Mouse (Mus musculus) C2C12 (cell line): ENCODE data around the gene Phactr1. TPM values are rescaled to one million over a fixed set of nuclear protein-coding genes. Genes with fewer than 3 reads are reported as not detected.

Experiments used
- H3K27me3 ChIP-seq: one replicate; pipeline ENCODE4 v1.6.1; 2011; ENCODE audit not compliant: control insufficient read depth, insufficient read depth, insufficient read length
- H3K36me3 ChIP-seq: one replicate; pipeline ENCODE4 v1.6.1; 2011; ENCODE audit not compliant: control insufficient read depth, insufficient read depth
- H3K4me3 ChIP-seq: one replicate; pipeline ENCODE4 v1.5.1; 2011; ENCODE audit warnings: mild to moderate bottlenecking, control low read depth; ENCODE audit not compliant: poor library complexity, insufficient read depth, severe bottlenecking
- H3K79me2 ChIP-seq: one replicate; pipeline ENCODE4 v1.6.1; 2011; ENCODE audit not compliant: control insufficient read depth, insufficient read depth
- H3K79me3 ChIP-seq: one replicate; pipeline ENCODE4 v1.6.1; 2011; ENCODE audit warnings: low read depth, control low read depth
- H3ac ChIP-seq: one replicate; pipeline ENCODE3; 2011; ENCODE audit warnings: low read depth; ENCODE audit not compliant: control insufficient read depth, insufficient read length
- CEBPB ChIP-seq: IDR thresholded peaks from one replicate; pipeline ENCODE4 v1.6.1; 2011; ENCODE audit warnings: low read depth, mild to moderate bottlenecking, control low read depth, moderate library complexity
- CTCF ChIP-seq: IDR thresholded peaks from one replicate; pipeline ENCODE4 v1.5.1; 2011; ENCODE audit not compliant: control insufficient read depth, insufficient read depth, insufficient read length
- FOSL1 ChIP-seq: IDR thresholded peaks from one replicate; pipeline ENCODE4 v1.8.0; 2011; ENCODE audit warnings: mild to moderate bottlenecking, low read length; ENCODE audit not compliant: poor library complexity, insufficient read depth, severe bottlenecking
- MAX ChIP-seq: IDR thresholded peaks from one replicate; pipeline ENCODE4 v1.6.1; 2011; ENCODE audit warnings: mild to moderate bottlenecking, control low read depth
- MYOD1 ChIP-seq: IDR thresholded peaks from one replicate; pipeline ENCODE4 v1.6.1; 2011; ENCODE audit warnings: low read depth; ENCODE audit not compliant: control insufficient read depth, insufficient read length
- MYOG ChIP-seq: IDR thresholded peaks from one replicate; pipeline ENCODE4 v1.6.1; 2011; ENCODE audit not compliant: control insufficient read depth, insufficient read length; ENCODE audit errors: extremely low read depth
- USF1 ChIP-seq: IDR thresholded peaks from one replicate; pipeline ENCODE4 v1.6.1; 2011; ENCODE audit warnings: low read depth, mild to moderate bottlenecking, control low read depth, moderate library complexity
- polyA plus RNA-seq: library from polyadenylated mRNA; unstranded; fragments of >200 nt; fragmentation: generic; extraction: Trizol; gene quantifications from one replicate; pipeline ENCODE4 v1.2.1, GENCODE M21; 2012; ENCODE audit warnings: missing spikeins

Gene Phactr1
- polyA plus RNA-seq, 1 experiment: 0.05 TPM

- H3K36me3 ChIP-seq: no peaks in the 10 kb centered on the region
- peaks cover under 1% of the 10 kb centered on the region for H3K27me3 ChIP-seq
- TF ChIP-seq MYOD1 (no peak), MYOG (no peak), MAX (no peak), FOSL1 (no peak), CEBPB (no peak), CTCF (no peak), USF1 (no peak)
- no peak overlapping the region for H3K4me3 ChIP-seq
- no peaks in the 10 kb centered on the region for H3K79me2 ChIP-seq
- H3ac ChIP-seq: no peak overlapping the region
- H3K79me3 ChIP-seq: no peaks in the 10 kb centered on the region
These were observed 204.3 kb downstream of the Phactr1 start for GRCm38 (mm10) chr13:42884725-42885115.

GRCm38 (mm10) chr13:42887701-42888100, 207.3 kb downstream of the Phactr1 start:
- no peak overlapping the region for H3K4me3 ChIP-seq
- no peaks in the 10 kb centered on the region for H3K79me2 ChIP-seq
- TF ChIP-seq MYOD1 (no peak), FOSL1 (no peak), CEBPB (no peak), MAX (no peak), MYOG (no peak), CTCF (no peak), USF1 (no peak)
- no peaks in the 10 kb centered on the region for H3K79me3 ChIP-seq
- no peak overlapping the region for H3ac ChIP-seq
- H3K27me3 ChIP-seq: peaks cover 4% of the 10 kb centered on the region
- no peaks in the 10 kb centered on the region for H3K36me3 ChIP-seq

GRCm38 (mm10) chr13:42889516-42890474, 209.4 kb downstream of the Phactr1 start:
- no peak overlapping the region for H3K4me3 ChIP-seq
- H3K27me3 ChIP-seq: peaks cover 4% of the 10 kb centered on the region
- no peaks in the 10 kb centered on the region for H3K36me3 ChIP-seq
- no peaks in the 10 kb centered on the region for H3K79me3 ChIP-seq
- TF ChIP-seq USF1 (no peak), CTCF (no peak), MYOD1 (no peak), MYOG (no peak), MAX (no peak), FOSL1 (no peak), CEBPB (no peak)
- H3K79me2 ChIP-seq: no peaks in the 10 kb centered on the region
- no peak overlapping the region for H3ac ChIP-seq

- no peaks in the 10 kb centered on the region for H3K36me3 ChIP-seq
- H3K27me3 ChIP-seq: peaks cover 8% of the 10 kb centered on the region
- H3K79me3 ChIP-seq: no peaks in the 10 kb centered on the region
- TF ChIP-seq MYOG: no peak
- H3K79me2 ChIP-seq: no peaks in the 10 kb centered on the region
- no peak overlapping the region for H3ac ChIP-seq
- H3K4me3 ChIP-seq: no peak overlapping the region
These were observed 210.2 kb downstream of the Phactr1 start for GRCm38 (mm10) chr13:42890651-42891050.

- Histone ChIP-seq H3K4me3 (no peak overlapping the region), H3K79me3 (no peaks in the 10 kb centered on the region), H3ac (no peak overlapping the region), H3K27me3 (peaks cover 8% of the 10 kb centered on the region), H3K36me3 (no peaks in the 10 kb centered on the region), H3K79me2 (no peaks in the 10 kb centered on the region)
- TF ChIP-seq MYOG (no peak), MYOD1 (no peak), USF1 (no peak), FOSL1 (no peak), CTCF (no peak), CEBPB (no peak), MAX (no peak)
These were observed 213.6 kb downstream of the Phactr1 start for GRCm38 (mm10) chr13:42894016-42894415.

- no peaks in the 10 kb centered on the region for H3K79me3 ChIP-seq
- no peak overlapping the region for H3K4me3 ChIP-seq
- H3K79me2 ChIP-seq: no peaks in the 10 kb centered on the region
- TF ChIP-seq CTCF (no peak), FOSL1 (no peak), CEBPB (no peak), USF1 (no peak), MAX (no peak), MYOD1 (no peak), MYOG (no peak)
- H3ac ChIP-seq: no peak overlapping the region
- H3K27me3 ChIP-seq: peaks cover 8% of the 10 kb centered on the region
- no peaks in the 10 kb centered on the region for H3K36me3 ChIP-seq
These were observed 214.2 kb downstream of the Phactr1 start for GRCm38 (mm10) chr13:42894598-42894997.
